Mouse (Mus musculus) frontal cortex, adult (tissue): ENCODE results near the gene Polr2i.
"Not testable (repeated sequence)": the region's sequence is repeated elsewhere in the genome, so short reads cannot be mapped to it uniquely, and the experiment has no call there.

Experiments
- ATAC-seq: cut with Nextera tagmentation; 2 replicates; pipeline ENCODE4 v1.9.2; 2017; ENCODE audit warnings: mild to moderate bottlenecking, moderate library complexity, mixed read lengths; ENCODE audit not compliant: low TSS enrichment

The Polr2i gene

DNA sequence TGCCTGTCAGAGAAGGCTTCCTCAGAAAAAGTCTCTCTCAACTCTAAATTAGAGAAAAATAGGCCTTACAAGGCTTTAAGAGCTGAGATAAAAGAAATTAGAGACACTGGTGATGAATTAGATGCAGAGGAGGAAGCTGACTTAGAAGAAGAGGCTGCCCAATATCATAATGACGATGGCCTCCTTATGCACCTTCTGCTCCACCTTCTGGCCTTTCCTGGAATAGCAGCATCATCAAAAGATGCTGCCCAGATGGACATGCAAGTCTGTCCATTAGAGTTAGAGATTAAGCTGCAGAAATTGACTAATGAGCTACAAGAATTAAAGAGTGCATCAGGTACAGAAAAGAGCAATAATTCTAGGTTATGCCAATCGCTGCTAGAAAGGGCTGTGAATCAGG, 26.4 kb upstream of the Polr2i start:
- ATAC-seq = no peak

DNA sequence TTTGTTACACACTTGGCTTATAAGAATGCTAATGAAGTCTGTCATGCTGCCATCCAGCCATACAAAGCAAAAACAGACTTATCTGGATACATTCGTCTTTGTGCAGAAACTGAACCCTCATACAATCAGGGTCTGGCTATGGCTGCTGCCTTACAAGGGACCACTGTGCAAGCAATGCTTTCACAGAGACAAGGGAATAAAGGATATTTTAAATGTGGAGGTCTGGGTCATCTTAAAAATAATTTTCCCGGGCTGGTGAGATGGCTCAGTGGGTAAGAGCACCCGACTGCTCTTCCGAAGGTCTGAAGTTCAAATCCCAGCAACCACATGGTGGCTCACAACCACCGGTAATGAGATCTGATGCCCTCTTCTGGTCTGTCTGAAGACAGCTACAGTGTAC, 25.4 kb upstream of the Polr2i start:
- not testable (repeated sequence) for ATAC-seq

DNA sequence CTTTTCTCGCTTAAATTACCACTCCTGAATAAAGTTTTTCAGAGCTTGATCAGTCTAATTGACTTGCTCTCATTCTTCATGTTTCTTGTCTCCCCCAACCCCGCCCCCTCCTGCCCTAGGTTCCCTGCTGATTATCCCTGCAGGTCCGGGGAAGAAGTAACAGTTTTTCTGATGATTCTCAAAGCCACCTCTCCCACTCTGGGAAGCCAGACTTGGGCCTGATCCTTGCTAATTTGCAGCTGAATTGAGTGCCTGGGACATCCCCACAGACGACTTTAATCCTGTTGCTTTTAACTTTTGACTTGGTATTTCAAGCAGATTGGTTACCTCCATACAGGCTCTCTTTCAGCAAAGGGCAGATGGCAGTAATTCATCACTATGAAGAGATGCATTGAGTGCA, 20.7 kb upstream of the Polr2i start:
- no peak for ATAC-seq

DNA sequence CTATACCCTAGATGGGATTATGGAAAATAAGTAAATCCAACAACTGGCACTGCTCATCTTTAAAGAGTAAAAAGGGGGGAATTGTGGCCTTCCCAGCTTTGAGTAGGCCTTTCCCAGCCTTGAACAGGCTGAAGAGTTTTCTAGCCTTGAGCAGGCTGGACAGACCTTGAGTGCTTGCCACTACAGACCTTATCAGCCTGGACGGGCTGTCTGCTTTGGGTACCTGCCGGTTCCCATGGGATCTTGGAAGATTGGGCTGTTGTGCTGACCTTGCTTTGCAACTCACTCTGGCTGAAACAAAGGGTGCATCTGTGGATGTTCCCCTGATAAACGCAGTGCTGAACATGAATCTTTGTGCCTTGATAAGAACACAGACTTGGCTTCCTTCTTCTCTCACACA, 17.9 kb upstream of the Polr2i start:
- no peak for ATAC-seq

DNA sequence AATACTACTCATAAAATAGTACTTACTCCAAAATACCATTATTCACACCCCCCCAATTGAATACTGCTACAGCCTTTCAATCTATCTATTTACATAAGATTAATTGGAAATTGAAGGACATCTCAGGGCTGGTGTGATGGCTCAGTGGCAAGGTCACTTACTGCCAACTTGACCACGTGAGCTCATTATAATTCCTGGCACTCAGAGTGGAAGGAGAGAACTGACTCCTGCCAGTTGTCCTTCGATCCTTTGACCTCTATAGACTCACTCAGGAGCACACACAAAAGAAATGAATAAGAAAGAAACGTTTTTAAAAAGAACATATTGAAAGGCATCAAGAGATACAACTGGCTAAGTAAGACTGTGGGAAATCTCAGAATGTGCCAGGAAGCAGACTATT, 15.9 kb upstream of the Polr2i start:
- ATAC-seq = no peak

DNA sequence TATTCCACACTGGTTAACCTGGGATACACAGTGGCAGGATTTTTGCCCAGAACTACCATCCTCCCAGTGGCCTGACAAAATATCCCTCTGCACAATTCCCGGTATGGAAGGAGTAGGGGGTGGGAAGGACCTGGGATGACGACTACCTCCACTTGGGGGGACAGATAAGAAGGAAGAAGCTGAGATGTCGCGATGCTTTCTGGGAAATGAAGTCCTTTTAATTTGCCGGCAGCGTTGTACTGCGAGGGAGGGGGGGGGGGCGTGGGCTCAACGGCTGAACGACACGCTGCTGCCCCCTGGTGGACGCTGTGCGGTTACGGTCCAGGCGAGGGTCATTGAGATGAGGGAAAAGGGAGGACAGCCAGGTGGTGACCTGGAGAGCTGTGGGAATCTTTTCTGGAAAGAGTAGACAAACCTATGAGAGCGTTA, 15.0 kb upstream of the Polr2i start:
- ATAC-seq = peak; percentile 87

DNA sequence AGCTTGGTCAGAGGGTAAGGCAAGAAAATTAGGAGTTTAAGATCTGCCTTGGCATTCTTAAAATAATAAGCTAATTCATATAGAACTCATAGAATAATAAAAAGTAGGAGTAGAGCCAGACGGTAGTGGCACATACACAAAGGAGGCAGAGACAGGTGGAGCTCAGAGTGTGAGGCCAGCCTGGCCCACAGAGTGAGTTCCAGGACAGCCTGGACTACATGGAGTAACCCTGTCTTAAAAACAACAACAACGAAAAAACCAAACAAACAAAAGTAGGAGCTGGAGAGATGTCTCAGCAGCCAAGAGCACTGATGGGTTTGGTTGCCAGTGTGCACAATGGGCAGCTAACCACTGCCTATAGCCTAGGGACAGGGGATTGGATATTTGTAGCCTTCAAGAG, 14.5 kb upstream of the Polr2i start:
- no peak for ATAC-seq

DNA sequence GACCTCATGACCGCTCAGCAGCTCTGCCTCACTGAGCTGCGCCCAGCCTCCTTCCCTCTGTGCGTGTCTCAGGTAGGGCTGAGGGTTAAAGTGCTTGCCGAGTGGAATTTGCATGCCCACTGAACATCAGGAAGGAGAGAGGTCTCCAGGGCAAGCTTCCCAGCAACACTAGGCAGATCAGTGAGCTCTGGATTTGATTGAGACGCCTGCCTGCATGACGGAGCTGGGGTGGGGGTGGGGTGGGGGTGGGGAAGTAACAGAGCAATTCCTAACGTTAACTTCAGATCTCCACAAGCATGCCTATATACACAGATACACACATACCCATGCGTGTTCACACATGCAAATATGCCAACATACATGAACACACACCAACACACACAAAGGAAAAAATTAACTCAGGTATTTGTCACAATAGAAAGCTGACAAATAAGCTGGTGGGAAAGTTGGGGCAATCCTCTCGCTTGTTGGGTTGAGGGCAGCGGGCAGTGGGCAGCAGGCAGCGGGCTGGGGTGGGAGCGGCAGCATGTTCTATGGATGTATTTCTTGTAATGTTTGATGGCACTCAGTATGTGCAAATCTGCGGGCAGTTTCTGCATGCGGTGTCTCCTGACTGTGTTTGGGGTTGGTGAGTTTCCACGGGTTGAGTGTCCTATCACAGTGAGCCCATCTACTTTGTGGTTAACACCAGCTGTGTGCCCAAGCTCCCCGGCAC, 12.3 kb upstream of the Polr2i start:
- peak; percentile 41; the same call in 1 of the 2 replicates for ATAC-seq

DNA sequence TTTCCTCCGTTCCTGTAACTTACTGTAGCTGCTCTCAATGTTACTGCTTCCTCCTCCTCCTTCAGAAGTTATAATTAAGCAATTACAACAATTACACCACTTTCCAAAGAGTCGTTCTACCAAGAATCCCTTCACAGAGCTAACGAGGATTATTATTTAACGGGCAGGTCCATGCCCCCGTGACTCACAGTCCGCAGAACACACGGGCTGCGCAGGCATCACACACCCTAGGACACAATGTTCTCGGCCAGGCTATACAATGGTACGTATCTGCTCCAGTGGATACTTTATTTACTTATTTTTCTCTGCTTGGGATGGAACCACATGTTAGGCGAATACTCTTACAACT, 11.8 kb upstream of the Polr2i start:
- ATAC-seq = no peak

DNA sequence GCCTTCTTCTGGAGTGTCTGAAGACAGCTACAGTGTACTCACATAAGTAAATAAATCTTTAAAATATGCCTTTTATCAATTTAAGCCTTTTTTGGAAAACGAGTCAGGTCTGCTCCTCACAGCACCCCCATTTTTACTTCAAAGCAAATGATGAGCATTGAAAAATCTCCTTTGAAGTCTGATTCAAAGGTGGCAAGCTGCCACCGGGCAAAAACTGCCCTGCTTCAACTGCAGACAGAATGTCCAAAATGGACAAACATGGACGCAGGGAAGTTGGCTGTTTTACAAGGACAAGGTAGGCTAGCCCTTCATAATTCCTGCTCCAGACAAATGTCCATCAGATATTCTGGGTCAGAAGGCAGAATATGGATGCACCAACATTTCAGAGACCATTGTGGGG, 10.3 kb upstream of the Polr2i start:
- no peak for ATAC-seq

DNA sequence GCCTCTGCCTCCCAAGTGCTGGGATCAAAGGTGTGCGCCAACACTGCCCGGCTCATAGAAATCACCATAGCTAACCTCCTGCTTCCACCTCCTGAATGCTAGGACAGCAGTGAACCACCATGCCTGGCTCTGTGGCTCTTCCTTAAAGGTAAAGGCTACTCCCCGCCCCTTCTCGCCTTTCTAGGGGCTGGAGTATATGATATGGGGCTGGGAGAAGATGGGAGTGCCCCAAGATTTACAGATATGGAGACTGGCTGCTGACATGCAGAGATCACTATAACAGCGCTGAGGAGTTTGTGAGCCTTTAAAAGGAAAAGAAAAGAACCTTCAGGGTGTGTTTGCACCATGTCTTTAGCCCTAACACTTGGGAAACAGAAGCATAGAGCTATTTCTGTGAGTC, 9.5 kb upstream of the Polr2i start:
- ATAC-seq = no peak

DNA sequence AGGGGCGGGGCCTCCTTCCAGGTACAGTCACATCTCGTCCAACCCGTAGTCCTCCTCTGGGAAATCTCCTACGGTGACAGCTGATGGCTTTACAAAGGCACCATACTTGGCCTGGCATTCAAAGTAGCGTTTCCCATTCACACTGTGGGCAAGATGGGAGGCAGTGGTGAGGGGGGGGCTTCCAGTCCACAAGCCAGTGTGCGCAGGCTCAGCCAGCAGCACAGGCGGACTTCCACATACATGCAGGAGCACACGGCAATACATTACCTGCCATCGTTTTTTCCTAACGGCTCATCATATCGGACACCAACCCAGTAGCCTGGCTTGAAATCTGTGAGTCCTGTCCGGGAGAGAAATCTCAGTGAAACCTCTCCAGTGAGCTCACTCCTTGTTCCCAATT, 7.5 kb upstream of the Polr2i start:
- ATAC-seq = no peak

DNA sequence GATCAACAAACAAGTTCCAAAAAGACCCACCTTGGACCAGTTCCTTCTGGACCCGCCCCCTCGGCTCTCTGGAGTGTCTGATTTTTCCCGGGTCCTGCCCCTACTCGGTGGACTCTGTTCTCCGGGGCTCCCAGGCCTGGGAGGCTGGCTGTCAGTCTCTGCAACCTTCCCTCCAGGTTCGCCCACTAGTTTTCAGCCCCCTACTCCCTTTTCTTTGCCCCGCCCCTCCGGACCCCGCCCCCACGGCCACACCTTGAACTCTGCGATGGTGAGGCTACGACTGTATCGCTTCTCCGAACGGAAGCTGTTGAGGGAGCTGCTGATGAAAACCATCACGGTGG, 450 bp upstream of the Polr2i start:
- no peak for ATAC-seq

DNA sequence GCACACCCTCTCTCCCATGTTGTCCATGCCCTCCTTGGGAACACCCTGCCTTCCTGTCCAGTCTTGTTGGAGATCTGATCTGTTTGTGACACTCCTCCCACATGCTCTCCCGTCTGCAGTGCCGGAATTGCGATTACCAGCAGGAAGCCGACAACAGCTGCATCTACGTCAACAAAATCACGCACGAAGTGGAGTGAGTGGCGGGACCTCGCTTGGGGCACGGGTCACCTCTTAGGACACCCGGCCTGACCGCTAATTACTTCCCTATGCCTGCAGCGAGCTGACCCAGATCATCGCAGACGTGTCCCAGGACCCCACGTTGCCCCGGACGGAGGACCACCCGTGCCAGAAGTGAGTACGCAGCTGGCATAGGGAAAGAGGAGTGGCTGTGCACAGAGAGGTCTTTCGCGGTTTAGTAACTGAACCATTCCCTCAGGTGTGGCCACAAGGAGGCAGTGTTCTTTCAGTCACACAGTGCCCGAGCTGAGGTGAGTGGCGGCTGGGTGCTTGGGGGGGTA, 942 bp downstream of the Polr2i start:
- ATAC-seq = 0 out of 2 replicates have a peak, but pooled peaks have one; percentile 3

DNA sequence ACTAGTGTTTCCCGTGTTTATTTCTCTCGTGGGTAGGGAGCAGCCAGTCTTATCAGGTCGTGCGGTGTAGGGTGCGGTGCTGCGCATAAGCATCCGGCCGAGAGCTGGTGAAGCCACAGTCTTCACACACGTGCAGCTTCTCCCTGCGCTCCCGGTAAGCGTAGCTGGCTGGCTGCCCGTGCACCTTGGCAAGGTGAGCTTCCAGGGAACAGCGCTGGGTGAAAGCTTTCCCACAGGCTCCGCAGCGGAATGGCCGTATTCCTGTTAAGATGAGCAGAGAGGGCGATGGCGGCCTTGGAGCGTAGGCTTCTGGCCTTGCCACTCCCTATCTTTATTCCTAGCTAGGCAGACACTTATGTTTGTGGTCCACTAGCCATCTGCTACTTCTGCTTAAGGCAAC, 1.6 kb downstream of the Polr2i start:
- no peak for ATAC-seq

DNA sequence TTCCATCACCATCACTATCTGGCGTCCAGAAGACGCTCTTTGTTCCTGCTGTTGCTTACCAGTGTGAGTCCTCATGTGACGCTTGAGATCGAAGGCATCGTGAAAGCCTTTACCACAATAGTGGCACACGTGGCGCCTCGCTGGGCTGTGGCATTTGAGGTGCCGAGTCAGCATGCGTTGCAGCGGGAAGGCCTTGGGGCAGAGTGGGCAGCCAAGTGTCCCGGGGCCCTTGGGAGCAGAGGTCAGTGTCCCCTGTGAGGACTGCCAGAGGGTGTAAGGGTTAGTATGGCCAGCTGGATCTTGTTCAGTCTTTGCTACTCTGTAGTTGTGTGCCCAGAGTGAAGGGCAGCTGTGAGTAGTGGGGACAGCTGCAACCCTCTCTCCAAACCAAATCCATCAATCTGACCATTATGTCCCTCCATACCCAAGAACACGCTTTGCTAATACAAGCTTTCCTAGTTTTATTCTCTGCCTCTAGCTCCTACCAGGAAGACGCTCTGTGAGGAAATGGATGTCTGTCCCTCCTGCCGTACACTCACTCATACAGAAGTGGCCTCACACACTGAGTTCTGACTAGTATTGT, 2.6 kb downstream of the Polr2i start:
- ATAC-seq = no peak

DNA sequence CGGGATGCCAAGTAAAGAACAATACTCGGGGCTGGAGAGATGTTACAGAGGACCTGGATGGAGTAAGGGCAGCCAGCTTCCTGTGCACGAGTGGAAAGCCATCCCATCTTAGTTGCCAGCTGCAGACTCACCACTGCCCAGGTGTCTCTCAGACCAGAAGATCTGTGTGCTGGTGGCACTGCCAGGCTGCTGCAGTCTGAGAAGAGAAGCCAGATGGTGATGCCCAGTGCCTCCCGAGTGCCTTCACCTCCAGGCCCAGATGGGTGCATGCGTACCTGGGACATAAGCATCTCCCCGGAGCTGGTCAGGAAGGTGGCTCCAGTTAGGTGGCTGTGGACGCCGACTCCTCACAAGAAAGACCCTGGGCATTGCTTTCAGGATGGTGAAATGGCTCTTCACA, 3.3 kb downstream of the Polr2i start:
- no peak for ATAC-seq

DNA sequence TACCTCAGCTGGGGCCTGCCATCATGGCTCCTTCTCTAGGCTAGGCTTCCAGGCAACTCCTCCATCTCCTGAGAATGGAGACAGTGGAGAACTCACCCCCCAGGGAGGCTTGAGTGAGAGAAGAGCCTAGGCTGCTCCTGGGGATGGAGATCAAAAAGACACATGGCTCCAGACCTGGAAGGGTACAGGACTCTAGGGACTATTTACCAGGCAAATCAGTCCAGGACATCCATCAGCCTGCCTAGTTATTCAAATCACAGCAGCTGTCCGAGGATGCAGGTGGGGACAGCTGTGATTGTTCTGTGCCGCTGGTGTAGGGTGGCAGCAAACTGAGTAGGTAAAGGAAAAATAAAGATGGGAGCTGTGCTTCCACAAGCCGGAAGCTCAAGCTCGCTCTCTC, 3.9 kb downstream of the Polr2i start, which contains the start of gene Ovol3:
Gene Ovol3, minus strand, starts transcription at position 101 of the 400 bp plus-strand sequence.
- ATAC-seq = no peak

DNA sequence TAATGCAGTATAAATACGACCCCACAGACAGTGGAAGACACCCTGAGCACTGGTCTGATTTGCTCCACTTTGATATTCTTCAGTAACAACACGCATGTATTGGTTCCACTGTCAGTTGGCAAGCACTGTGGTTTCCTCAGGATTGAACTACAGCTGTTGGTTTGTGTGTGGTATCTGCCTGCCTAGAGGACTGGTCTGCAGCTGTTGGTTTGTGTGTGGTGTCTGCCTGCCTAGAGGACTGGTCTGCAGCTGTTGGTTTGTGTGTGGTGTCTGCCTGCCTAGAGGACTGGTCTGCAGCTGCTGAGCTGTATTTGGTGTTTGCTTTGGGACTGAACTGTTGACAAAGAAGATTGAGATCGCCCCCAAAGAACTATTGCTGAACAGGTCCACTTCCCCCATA, 5.6 kb downstream of the Polr2i start:
- not testable (repeated sequence) for ATAC-seq

DNA sequence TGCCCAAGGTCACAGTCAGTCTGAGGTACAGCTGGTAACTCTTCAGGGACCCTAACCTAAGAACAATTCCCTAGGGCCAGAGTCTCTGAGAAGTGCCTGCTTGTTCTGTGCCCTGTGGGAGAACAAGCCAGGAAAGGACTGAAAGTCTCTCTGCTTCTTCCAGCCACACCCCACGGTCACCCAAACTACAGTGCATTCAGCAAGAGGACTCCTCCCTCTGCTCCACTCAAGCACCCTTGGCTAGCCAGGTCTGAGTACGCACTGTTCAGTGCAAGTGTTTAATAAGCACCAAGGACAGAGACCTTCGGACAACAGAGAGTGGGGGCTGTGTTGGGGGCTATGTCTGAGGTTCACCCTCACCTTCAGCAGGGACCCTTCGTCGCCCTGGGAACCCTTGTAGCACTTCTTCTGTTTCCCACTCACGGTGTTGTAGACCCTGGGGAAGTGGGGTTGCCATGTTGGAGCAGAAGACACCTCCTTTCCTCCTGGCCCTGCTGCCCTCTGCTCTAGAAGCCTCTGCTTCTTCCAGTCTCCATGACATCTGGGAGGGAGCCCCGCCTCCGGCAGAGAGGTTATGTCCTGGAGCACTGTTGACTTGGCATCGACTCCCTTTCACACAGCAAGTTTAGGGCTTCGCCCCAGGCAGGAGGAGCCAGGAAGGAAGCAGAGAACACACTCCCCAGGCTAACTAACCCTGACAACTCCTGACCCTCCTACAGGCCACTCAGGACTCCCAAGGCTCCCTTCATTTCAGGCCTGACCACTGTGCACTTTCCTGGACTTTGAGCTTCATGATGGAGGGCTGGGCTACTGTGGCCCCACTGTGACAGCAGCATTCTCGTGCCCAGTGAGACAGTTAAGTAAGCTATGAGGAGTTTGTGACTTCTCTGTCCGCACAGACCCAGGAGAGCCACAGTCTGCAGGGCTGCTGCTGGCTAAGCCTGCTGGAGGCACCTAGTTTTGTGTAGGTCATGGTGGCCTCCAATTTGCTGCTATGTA, 20.5 kb downstream of the Polr2i start:
- ATAC-seq = no peak

DNA sequence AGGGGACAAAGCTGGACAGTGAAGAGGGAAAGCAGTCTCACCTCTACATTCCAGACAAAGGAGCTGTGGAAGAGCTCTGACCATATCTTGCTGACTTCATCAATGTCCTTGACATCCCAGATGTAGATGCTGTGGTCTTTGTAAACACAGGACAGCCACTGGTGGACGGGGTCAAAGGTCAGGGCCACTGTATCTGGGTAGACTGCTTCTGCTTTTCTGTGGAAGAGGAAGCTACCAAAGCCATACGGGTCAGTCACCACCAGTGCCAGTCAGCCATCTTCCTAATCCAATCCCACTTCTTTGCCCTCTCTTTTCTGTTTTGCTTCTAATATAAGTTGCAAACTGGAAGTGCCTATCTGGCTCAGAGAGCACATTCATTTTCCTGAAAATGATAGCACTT, 33.3 kb downstream of the Polr2i start:
- no peak for ATAC-seq

DNA sequence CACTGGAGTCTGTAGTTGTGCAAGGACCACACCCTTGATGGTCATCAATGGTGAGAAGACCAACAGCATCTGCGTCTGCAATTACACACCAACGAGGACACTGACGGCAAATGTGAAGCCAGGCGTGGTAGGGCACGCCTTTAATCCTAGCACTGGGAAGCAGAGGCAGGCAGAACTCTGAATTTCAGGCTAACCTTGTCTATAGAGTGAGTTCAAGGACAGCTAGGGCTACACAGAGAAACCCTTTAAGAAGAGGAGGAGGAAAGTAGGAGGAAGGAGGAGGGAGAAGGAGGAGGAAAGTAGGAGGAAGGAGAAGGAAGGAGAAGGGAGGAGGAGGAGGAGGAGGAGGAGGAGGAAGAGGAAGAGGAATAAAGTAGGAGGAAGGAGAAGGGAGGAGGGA, 33.8 kb downstream of the Polr2i start:
- ATAC-seq = no peak

DNA sequence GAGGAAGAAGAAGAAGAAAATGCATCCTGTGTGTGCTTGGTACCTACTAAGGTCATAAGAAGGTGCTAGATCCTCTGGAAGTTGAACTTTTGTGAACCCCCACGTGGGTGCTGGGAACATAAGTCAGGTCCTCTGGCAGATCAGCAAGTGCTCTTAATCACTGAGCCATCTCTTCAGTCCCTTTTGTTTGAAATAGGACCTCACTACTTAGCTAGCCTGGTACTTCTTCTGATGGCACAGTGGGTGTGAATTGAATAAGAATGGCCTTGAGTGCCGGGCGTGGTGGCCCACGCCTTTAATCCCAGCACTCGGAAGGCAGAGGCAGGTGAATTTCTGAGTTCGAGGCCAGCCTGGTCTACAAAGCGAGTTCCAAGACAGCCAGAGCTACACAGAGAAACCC, 34.2 kb downstream of the Polr2i start:
- ATAC-seq = no peak
